Mouse (Mus musculus) lung, adult 10 weeks (tissue): ENCODE measurements around the gene Gipc1. TPM values are rescaled to one million over a fixed set of nuclear protein-coding genes. Genes with fewer than 3 reads are reported as not detected.

Experiments
- polyA plus RNA-seq: library from polyadenylated mRNA; stranded (reverse); fragments of 350-450 nt; fragmentation: Illumina TruSeq; extraction: RNeasy Lipid Tissue Mini Kit (QIAGEN cat#74804); gene quantifications from one replicate; pipeline ENCODE4 v1.2.3, GENCODE M21; 2014; ENCODE audit warnings: low read depth, low replicate concordance; ENCODE audit not compliant: insufficient read depth

Gene Gipc1
- polyA plus RNA-seq, result 45.7 TPM

GRCm38 (mm10) chr8:83652030-83652743 is at the start of gene Gipc1:
TSS of gene Gipc1 (plus strand) at chr8:83652677.

GRCm38 (mm10) chr8:83607661-83608397 is 44.6 kb upstream of the Gipc1 start, which contains the start of the genes Tecr and Dnajb1:
TSS of gene Tecr (minus strand) at chr8:83607971.
TSS of gene Dnajb1 (plus strand) at chr8:83608193.

DNA sequence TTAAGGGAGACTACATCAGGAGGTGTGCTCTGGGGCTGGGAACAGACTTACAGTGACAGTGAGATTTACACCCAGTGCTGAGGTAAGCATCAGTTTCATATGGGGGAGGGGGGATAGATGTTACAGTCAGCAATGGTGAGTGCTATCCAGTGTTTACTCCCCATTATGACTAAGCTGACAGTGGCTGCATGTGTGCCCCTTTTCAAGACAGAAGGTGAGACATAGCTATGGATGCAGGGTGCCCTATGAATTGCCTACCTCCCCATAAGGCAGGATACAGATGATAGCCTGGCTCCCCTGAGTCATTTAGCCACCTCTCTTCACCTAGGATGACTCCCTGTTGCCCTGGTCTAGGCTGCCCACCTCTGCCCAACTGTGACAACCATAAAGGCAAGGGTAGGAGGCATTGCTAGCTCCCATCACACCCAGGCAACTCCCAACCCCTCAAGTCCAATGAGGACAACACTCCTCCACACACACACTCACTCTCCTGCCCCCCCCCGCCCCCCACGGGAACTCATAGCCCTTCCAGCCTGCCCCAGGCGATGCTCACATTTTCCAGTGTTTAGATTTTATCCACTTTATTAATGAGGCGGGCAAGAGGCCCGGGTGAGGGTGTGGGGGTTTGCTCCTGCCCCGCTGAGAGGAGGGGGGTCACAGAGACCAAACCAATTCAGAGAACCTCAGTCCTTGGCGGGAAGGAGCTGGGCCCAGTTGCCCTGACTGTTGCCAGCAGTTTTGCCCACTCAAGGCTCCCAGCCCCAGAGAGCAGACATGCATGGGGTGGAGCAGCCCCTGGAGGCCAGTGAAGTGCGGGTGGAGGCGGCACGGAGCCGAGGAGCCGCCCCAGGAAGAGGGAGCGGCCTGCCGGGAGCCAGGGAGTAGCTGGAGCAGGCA is 13.7 kb downstream of the Gipc1 start, which contains the start of gene Ptger1:
Gene Ptger1, plus strand, starts transcription at position 710 of the 897 bp plus-strand sequence.

GRCm38 (mm10) chr8:83698661-83699453 is 46.4 kb downstream of the Gipc1 start, which contains the start of gene Pkn1:
TSS of gene Pkn1 (minus strand) at chr8:83699179.

Other genes starting within 250 kb of the Gipc1 start
- 53.7 TPM for gene Scoc, start 194.3 kb upstream of the Gipc1 start, polyA plus RNA-seq
- gene Olfr370, start 116.9 kb upstream of the Gipc1 start, polyA plus RNA-seq, result not detected
- 270 TPM for gene Ndufb7, start 86.0 kb upstream of the Gipc1 start, polyA plus RNA-seq
- gene Tecr, start 44.7 kb upstream of the Gipc1 start, polyA plus RNA-seq, result 176 TPM
- gene Dnajb1, start 44.5 kb upstream of the Gipc1 start, polyA plus RNA-seq, result 32.1 TPM
- 2.1 TPM for gene Ptger1, start 14.0 kb downstream of the Gipc1 start, polyA plus RNA-seq
- 29.7 TPM for gene Pkn1, start 46.5 kb downstream of the Gipc1 start, polyA plus RNA-seq
- gene Ddx39, start 62.5 kb downstream of the Gipc1 start, polyA plus RNA-seq, result 22.0 TPM
- 186 TPM for gene Adgre5, start 88.6 kb downstream of the Gipc1 start, polyA plus RNA-seq
- gene Adgrl1, start 247.4 kb downstream of the Gipc1 start, polyA plus RNA-seq, result 6.6 TPM